Mouse (Mus musculus): ENCODE data around the gene Olfr933.

Olfr933 gene

DNA sequence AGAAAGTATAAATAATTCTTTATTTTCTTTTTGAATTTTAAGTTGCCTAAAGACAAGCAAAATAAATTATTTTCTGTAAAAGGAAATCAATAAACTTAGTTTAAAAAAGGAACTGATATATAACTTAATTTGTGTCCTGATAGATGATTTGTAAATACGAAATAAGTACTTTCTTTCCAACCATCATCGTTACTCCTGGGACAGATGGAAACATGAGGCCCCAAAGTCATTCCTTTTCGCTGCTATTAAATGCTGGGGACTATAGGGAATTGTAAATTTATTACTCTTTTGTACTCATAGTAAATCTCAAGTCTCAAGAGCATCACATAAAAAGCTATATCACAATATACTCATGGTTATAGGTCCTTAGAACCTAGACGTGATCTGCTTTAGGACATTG lies at the start of gene Olfr933:
TSS of gene Olfr933 (plus strand) at position 301 of the 400 bp plus-strand sequence.
- no peak for DNase-seq (ENCODE audit: low spot score)

GRCm38 (mm10) chr9:38929509-38929908 lies 42.6 kb upstream of the Olfr933 start, which contains the start of gene Olfr930:
Olfr930 (plus strand) TSS chr9:38929809.
- DNase-seq (ENCODE audit: low spot score) = no peak

DNA sequence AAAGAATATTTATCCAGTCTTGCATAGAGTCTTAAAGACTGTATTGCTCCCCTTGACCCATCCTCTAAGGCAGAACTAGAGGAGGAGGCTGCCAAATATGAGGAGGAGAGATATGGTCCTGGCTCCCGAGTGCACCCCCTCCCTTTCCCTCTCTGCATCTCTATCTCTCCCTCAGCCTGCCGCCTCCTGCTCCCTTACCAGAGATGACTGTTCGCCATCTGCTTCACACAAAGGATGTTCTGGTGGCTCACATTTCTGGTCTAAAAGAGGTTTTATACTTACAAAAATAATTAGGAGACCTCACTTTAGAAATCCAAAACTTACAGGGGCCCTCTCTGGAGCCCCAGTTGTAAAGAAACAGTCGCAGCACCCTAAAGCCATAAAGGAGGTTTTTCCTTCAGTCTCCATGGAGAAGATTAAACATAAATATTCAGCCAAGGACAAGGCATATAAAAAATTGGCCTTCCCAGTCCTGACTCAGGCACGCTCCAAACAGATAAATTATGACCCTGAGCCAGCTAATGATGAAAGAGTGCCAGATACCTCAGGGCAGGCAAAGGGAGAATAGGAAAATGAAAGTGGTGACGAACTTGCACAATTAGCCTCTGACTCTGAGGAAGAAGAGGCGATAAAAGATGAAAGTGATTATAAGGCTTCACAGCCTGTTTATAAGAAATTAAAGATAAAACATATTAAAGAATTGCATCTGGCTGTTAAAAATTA lies 18.6 kb upstream of the Olfr933 start:
- no peak for DNase-seq (ENCODE audit: low spot score)

DNA sequence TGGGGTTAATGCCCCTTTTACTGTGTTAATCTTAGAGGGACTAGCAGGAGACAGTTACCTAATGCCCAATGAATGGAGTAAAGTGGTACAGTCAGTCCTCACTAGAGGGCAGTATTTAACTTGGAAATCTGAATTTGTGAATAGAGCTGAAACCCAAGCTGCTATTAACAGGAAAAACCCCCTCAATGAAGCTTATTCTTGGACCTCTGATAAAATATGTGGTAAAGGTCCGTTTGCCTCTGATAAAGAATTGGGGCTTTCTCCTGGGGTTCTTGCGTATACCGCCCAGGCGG lies 18.0 kb upstream of the Olfr933 start:
- DNase-seq (ENCODE audit: low spot score) = no peak

DNA sequence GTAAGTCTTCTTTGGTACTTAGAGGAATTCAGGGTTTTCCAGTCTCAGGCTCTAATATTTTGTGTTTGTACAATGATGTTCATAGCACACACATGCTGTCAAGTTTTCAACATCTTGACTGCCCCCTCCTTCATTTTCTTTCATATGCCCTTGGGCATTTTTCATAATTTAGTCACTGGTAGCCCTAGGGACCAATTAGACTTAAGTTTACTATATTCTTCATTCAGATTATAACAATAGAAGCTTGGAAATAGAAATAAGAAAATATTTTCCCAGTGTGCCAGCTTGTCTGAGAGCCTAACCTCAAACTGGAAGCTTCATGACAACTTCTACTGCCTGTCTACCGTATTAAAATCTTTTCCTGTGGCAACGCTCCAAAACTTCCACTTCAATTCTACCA lies 16.1 kb downstream of the Olfr933 start, which contains the start of gene Olfr934:
TSS of gene Olfr934 (minus strand) at position 101 of the 400 bp plus-strand sequence.
- no peak for DNase-seq (ENCODE audit: low spot score)

GRCm38 (mm10) chr9:38999583-38999982 lies 27.5 kb downstream of the Olfr933 start, which contains the start of gene Olfr935:
Olfr935 (minus strand) TSS chr9:38999683.
- no peak for DNase-seq (ENCODE audit: low spot score)

GRCm38 (mm10) chr9:39023277-39023676 lies 51.2 kb downstream of the Olfr933 start, which contains the start of gene Olfr146:
Olfr146 (minus strand) TSS chr9:39023377.
- DNase-seq (ENCODE audit: low spot score) = no peak
